8 mouse cellular contexts compared by ENCODE assay signal in the genomic region with DNA sequence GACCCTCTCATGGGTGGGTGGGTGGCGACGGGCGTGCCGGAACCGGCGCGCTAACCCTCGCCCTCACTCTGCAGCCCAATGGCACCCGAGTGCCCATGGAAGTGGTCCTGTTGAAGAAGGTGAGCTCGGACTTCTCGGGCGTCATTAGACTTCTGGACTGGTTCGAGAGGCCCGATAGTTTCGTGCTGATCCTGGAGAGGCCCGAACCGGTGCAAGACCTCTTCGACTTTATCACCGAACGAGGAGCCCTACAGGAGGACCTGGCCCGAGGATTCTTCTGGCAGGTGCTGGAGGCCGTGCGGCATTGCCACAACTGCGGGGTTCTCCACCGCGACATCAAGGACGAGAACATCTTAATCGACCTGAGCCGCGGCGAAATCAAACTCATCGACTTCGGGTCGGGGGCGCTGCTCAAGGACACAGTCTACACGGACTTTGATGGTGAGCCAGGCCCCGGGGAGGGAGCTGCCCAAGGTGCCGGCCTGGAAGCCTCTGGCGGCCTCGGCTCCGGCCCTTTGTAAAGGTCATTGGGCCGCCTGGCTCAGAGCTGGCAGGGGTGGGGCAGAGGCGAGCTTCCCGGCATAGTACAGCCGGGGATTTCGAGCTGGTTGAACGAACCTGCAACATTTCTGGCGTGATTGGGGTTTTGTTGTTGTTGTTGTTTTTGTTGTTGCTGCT. TPM values are rescaled to one million over a fixed set of nuclear protein-coding genes. Genes with fewer than 3 reads are reported as not detected.
DNase-seq lines count a peak whose midpoint lies in the region; ATAC-seq lines count a peak whose summit lies in the region.

No protein-coding gene starts in this region.

- no peak for ATAC-seq in forebrain, embryonic 14.5 days

- H3K79me2 ChIP-seq in macrophage (ENCODE audit: inconsistent target) = peaks cover 46% of the 10 kb centered on the region

- no peaks in the 10 kb centered on the region for H3K9me3 ChIP-seq in forebrain, embryonic 14.5 days (replicated peaks; ENCODE audit: control insufficient read depth, low read length)
- no peaks in the 10 kb centered on the region for H3K9me3 ChIP-seq in hindbrain, embryonic 10.5 days

- H3K27ac ChIP-seq in forebrain, embryonic 14.5 days (ENCODE audit: low read depth, low read length) = 0 out of 2 replicates have a peak overlapping the region, but pooled peaks have one; percentile 89
- H3K27ac ChIP-seq in hindbrain, embryonic 10.5 days = peak overlapping the region; percentile 98
- peak overlapping the region; percentile 86 for H3K27ac ChIP-seq in macrophage

- H3K36me3 ChIP-seq in forebrain, embryonic 14.5 days (ENCODE audit: control insufficient read depth, insufficient read depth, low read length) = peaks cover 14% of the 10 kb centered on the region
- peaks cover 30% of the 10 kb centered on the region for H3K36me3 ChIP-seq in hindbrain, embryonic 10.5 days
- peaks cover 13% of the 10 kb centered on the region; the same call in 1 of the 2 replicates for H3K36me3 ChIP-seq in macrophage (ENCODE audit: inconsistent target)

- under 1% methylated on average over 48 of the region's 48 CpGs for WGBS in forebrain, embryonic 14.5 days
- under 1% methylated on average over 48 of the region's 48 CpGs for WGBS in hindbrain, embryonic 10.5 days
- 1% methylated on average over 48 of the region's 48 CpGs for WGBS in macrophage (ENCODE audit: missing documents)

- peak overlapping the region; percentile 67 for H3K4me2 ChIP-seq in forebrain, embryonic 14.5 days (ENCODE audit: low read length)

- peak overlapping the region; percentile 87 for H3K4me3 ChIP-seq in forebrain, embryonic 14.5 days (ENCODE audit: low read depth, low read length)
- peak overlapping the region; percentile 94 for H3K4me3 ChIP-seq in hindbrain, embryonic 10.5 days
- peak overlapping the region; percentile 78 for H3K4me3 ChIP-seq in macrophage (ENCODE audit: inconsistent target)

- peak; percentile 23 to 28 for DNase-seq in frontal cortex, postnatal 10 days (ENCODE audit: low spot score in 2 of 2)
- DNase-seq in frontal cortex, adult 2 months (ENCODE audit: extremely low spot score in 1 of 2, low spot score in 1 of 2) = no peak
- peak; percentile 62 for DNase-seq in cerebellum, adult 11-12 months
- peak; percentile 38 for DNase-seq in forebrain, embryonic 14.5 days (ENCODE audit: low spot score)
- peak; percentile 72 for DNase-seq in hindbrain, embryonic 10.5 days (ENCODE audit: low spot score)
- peak; percentile 20 to 21 for DNase-seq in left cerebral cortex, adult 8-10 months (ENCODE audit: low spot score in 2 of 2)
- peak; percentile 71 to 81 for DNase-seq in spleen, postnatal 10 days (ENCODE audit: low spot score in 2 of 2)

- H3K9ac ChIP-seq in forebrain, embryonic 14.5 days (ENCODE audit: low read length) = peak overlapping the region; percentile 84

- peaks cover 11% of the 10 kb centered on the region for H3K4me1 ChIP-seq in forebrain, embryonic 14.5 days (ENCODE audit: control insufficient read depth, insufficient read depth, low read length)
- H3K4me1 ChIP-seq in hindbrain, embryonic 10.5 days (replicated peaks) = peaks cover 51% of the 10 kb centered on the region

- no peaks in the 10 kb centered on the region for H3K27me3 ChIP-seq in forebrain, embryonic 14.5 days (replicated peaks; ENCODE audit: control insufficient read depth, insufficient read depth, low read length)
- no peaks in the 10 kb centered on the region for H3K27me3 ChIP-seq in hindbrain, embryonic 10.5 days (ENCODE audit: insufficient read depth, poor library complexity, severe bottlenecking)

RNA-seq across cellular contexts. Expression of gene Pim1, which starts 1.2 kb away (rescaled TPM):
- polyA plus RNA-seq in frontal cortex, adult 2 months (2012; rRNA removed) = 3.2 and 3.7 TPM in 2 replicates
- 11.4 and 15.7 TPM in 2 replicates for polyA plus RNA-seq in forebrain, embryonic 14.5 days (2014; fragmentation: Nextera tagmentation; extraction: Ambion mirVana)
- polyA plus RNA-seq in hindbrain, embryonic 10.5 days (2016; fragmentation: Nextera tagmentation; extraction: Ambion mirVana) = 25.0 and 30.5 TPM in 2 replicates
- total RNA-seq in left cerebral cortex, adult 8-10 months (2022) = 1 to 10 TPM; 4.3 to 6.0 (median 5.1) TPM
- 1,000 to 10,000 TPM in 6 of 26 experiments, 100 to 1,000 TPM in 19, 10 to 100 TPM in 1; 95.1 to 1,355 (median 578) TPM for total RNA-seq in macrophage (2018; cell fraction: chromatin; rRNA removed)
- total RNA-seq in macrophage (2018; cell fraction: cytosol; rRNA removed) = 1,000 to 10,000 TPM in 3 of 26 experiments, 100 to 1,000 TPM in 21, 10 to 100 TPM in 2; 64.1 to 1,333 (median 331) TPM
- 1,000 to 10,000 TPM in 10 of 26 experiments, 100 to 1,000 TPM in 15, 10 to 100 TPM in 1; 94.8 to 1,462 (median 879) TPM for total RNA-seq in macrophage (2018; cell fraction: nucleus; rRNA removed)
- polyA plus RNA-seq in macrophage (2018) = 30.0 to 53.7 TPM (median 48.6 TPM) in 3 replicates

RNA-seq across cellular contexts. Expression of gene Gm17657, which starts 57.7 kb away (rescaled TPM):
- polyA plus RNA-seq in frontal cortex, adult 2 months (2012; rRNA removed) = not detected in 2 replicates
- not detected in 2 replicates for polyA plus RNA-seq in forebrain, embryonic 14.5 days (2014; fragmentation: Nextera tagmentation; extraction: Ambion mirVana)
- polyA plus RNA-seq in hindbrain, embryonic 10.5 days (2016; fragmentation: Nextera tagmentation; extraction: Ambion mirVana) = not detected in 2 replicates
- not detected for total RNA-seq in left cerebral cortex, adult 8-10 months (2022)
- not detected for total RNA-seq in macrophage (2018; cell fraction: chromatin; rRNA removed)
- not detected for total RNA-seq in macrophage (2018; cell fraction: cytosol; rRNA removed)
- total RNA-seq in macrophage (2018; cell fraction: nucleus; rRNA removed) = not detected
- polyA plus RNA-seq in macrophage (2018) = not detected in 3 replicates

RNA-seq across cellular contexts. Expression of gene Tbc1d22b, which starts 57.9 kb away (rescaled TPM):
- 35.5 and 35.8 TPM in 2 replicates for polyA plus RNA-seq in frontal cortex, adult 2 months (2012; rRNA removed)
- 18.4 and 21.3 TPM in 2 replicates for polyA plus RNA-seq in forebrain, embryonic 14.5 days (2014; fragmentation: Nextera tagmentation; extraction: Ambion mirVana)
- 20.5 and 21.3 TPM in 2 replicates for polyA plus RNA-seq in hindbrain, embryonic 10.5 days (2016; fragmentation: Nextera tagmentation; extraction: Ambion mirVana)
- total RNA-seq in left cerebral cortex, adult 8-10 months (2022) = 10 to 100 TPM; 35.6 to 39.5 (median 38.4) TPM
- total RNA-seq in macrophage (2018; cell fraction: chromatin; rRNA removed) = 10 to 100 TPM in 21 of 26 experiments, 1 to 10 TPM in 5; 6.5 to 29.7 (median 17.4) TPM
- total RNA-seq in macrophage (2018; cell fraction: cytosol; rRNA removed) = 10 to 100 TPM; 10.6 to 17.1 (median 15.1) TPM
- total RNA-seq in macrophage (2018; cell fraction: nucleus; rRNA removed) = 10 to 100 TPM in 22 of 26 experiments, 1 to 10 TPM in 4; 7.9 to 31.3 (median 17.4) TPM
- 9.9 to 13.7 TPM (median 10.5 TPM) in 3 replicates for polyA plus RNA-seq in macrophage (2018)

Comparison
In these comparisons a context has a peak if more than half of its experiments do, and no peak if none do; other contexts are left out.
1. DNase-seq: peak in frontal cortex, postnatal 10 days (2 of 2), cerebellum, adult 11-12 months (single experiment), forebrain, embryonic 14.5 days (single experiment), hindbrain, embryonic 10.5 days (single experiment), left cerebral cortex, adult 8-10 months (2 of 2) and spleen, postnatal 10 days (2 of 2); none in frontal cortex, adult 2 months (0 of 2).
2. Peak in every context shown above with its lines, with median percentiles within 50 percentile points of each other: H3K27ac ChIP-seq and H3K4me3 ChIP-seq.